Mouse (Mus musculus): Measurements from ENCODE around the gene Mgat5. TPM values are rescaled to one million over a fixed set of nuclear protein-coding genes. Genes with fewer than 3 reads are reported as not detected.

The Mgat5 gene
- polyA plus RNA-seq, 1 experiment: 2.2 TPM

DNA sequence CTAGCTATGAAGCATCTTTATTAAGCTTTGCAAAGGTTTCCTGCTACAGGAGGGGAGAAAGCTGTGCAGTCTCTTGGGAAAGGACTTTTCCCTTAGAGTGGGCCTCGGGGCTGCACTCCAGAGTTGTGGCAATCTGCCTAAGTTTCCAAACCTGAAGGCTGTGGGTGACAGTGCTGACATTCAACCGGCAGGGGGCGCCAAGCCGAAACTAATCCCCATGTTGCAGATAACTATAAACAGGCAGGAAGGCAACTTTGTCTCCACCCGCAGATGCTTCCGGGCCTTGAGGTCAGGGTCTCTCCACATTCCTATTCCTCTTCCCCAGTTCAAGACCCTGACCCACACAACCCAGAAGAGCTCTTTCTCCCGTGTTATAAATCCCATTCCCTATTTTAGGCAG, 280.0 kb downstream of the Mgat5 start:
- H3K36me3 ChIP-seq (ENCODE audit: control insufficient read depth, insufficient read depth): no peaks in the 10 kb centered on the region
- no peak overlapping the region for H3K4me2 ChIP-seq (ENCODE audit: low read depth)
- no peak for TF ChIP-seq TCF3 (IDR thresholded peaks at IDR 0.05; ENCODE audit: insufficient read length, low read depth)
- no peak for TF ChIP-seq TCF12 (IDR thresholded peaks at IDR 0.05; ENCODE audit: insufficient read depth, poor library complexity, severe bottlenecking)
- no peak for TF ChIP-seq REST (IDR thresholded peaks at IDR 0.05; ENCODE audit: insufficient read depth, insufficient read length)
- no peaks in the 10 kb centered on the region for H3K79me2 ChIP-seq (ENCODE audit: control insufficient read depth, insufficient read depth)
- H3K27me3 ChIP-seq (ENCODE audit: control insufficient read depth, insufficient read depth, insufficient read length): no peaks in the 10 kb centered on the region
- H3K4me3 ChIP-seq: no peak overlapping the region
- H3ac ChIP-seq (ENCODE audit: control insufficient read depth, insufficient read length): no peak overlapping the region

DNA sequence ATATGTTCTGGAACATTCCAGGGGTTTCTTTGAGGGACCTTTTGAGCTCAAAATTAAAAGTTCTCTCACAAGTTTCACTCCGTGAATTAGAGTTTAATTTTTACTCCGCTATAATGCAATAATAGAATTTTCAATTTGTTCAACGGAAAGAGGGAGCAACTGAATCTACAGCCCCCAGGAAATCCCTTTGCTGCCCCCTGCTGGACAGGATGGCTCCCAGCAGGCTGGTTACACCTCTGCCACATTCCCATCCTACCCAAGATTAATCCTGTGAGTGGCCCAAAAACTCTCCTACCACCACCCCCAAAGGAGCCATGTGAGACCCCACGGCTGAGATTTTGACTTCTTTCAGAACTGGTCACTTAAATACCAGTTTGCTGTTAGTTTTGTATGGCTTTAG, 282.3 kb downstream of the Mgat5 start:
- Histone ChIP-seq H3K4me2 (ENCODE audit: low read depth) (no peak overlapping the region), H3K79me2 (ENCODE audit: control insufficient read depth, insufficient read depth) (no peaks in the 10 kb centered on the region), H3K36me3 (ENCODE audit: control insufficient read depth, insufficient read depth) (no peaks in the 10 kb centered on the region), H3K4me3 (no peak overlapping the region), H3ac (ENCODE audit: control insufficient read depth, insufficient read length) (no peak overlapping the region), H3K27me3 (ENCODE audit: control insufficient read depth, insufficient read depth, insufficient read length) (no peaks in the 10 kb centered on the region)
- TF ChIP-seq CEBPB (IDR thresholded peaks at IDR 0.05; ENCODE audit: insufficient read depth, poor library complexity, severe bottlenecking) (no peak), SRF (IDR thresholded peaks at IDR 0.05; ENCODE audit: control insufficient read depth, insufficient read length, low read depth) (no peak), USF1 (IDR thresholded peaks at IDR 0.05; ENCODE audit: low read depth) (no peak), REST (IDR thresholded peaks at IDR 0.05; ENCODE audit: insufficient read depth, insufficient read length) (no peak), MYOD1 (IDR thresholded peaks at IDR 0.05; ENCODE audit: control insufficient read depth in 1 of 3, insufficient read length in 2 of 3, low read depth in 2 of 3) (no peak), POLR2A (IDR thresholded peaks at IDR 0.05; ENCODE audit: insufficient read length, low read depth) (no peak), MYOG (IDR thresholded peaks at IDR 0.05; ENCODE audit: control insufficient read depth in 1 of 3, insufficient read depth in 1 of 3, insufficient read length in 2 of 3, low read depth in 2 of 3) (no peak), TCF12 (IDR thresholded peaks at IDR 0.05; ENCODE audit: insufficient read depth, poor library complexity, severe bottlenecking) (no peak), TCF3 (IDR thresholded peaks at IDR 0.05; ENCODE audit: insufficient read length, low read depth) (no peak), E2F4 (IDR thresholded peaks at IDR 0.05; ENCODE audit: insufficient read depth) (no peak), MAX (IDR thresholded peaks at IDR 0.05; ENCODE audit: low read depth) (no peak), POLR2AphosphoS2 (IDR thresholded peaks at IDR 0.05; ENCODE audit: insufficient read length, low read depth) (no peak)

DNA sequence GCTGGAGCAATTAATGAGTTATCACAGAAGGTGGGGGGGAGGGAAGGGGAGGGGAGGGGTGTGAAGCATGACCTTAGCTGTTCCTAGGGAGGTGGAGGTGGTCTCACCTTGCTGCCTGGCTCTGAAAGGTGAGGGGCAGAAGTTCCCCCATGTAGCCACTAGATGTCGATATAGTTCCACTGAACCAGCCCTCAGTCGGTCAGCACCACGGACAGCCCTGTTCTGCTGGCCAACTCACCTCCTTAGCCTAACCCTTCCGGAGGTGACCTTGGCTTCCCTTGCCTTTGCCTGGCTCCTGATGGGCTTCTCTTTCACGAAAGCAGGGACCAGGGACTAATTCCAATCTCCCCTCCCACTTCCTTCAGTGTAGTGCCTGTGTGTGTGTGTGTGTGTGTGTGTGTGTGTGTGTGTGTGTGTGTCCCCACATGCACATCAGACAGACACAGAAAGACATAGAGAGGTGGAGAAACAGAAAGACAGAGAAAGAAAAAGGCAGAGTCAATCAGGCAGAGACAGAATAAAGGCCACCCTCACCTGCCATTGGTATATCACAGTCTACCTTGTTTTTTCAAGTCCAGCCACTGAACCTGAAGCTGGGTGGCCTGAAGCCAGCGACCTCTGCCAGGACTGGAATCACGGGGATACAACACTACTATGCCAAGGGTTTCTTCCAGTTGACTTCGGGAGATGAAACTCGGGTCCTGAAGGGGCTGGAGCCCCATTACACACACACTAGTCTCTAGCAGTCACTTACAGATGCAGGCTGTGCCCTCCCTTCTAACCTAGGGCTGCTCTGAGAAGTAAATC, 292.1 kb downstream of the Mgat5 start:
- Histone ChIP-seq H3ac (ENCODE audit: control insufficient read depth, insufficient read length) (no peak overlapping the region), H3K4me3 (no peak overlapping the region), H3K27me3 (ENCODE audit: control insufficient read depth, insufficient read depth, insufficient read length) (no peaks in the 10 kb centered on the region), H3K36me3 (ENCODE audit: control insufficient read depth, insufficient read depth) (no peaks in the 10 kb centered on the region), H3K79me2 (ENCODE audit: control insufficient read depth, insufficient read depth) (no peaks in the 10 kb centered on the region), H3K4me2 (ENCODE audit: low read depth) (no peak overlapping the region)
- no peak for TF ChIP-seq TCF3 (IDR thresholded peaks at IDR 0.05; ENCODE audit: insufficient read length, low read depth)
- TF ChIP-seq REST (IDR thresholded peaks at IDR 0.05; ENCODE audit: insufficient read depth, insufficient read length): peak; percentile 76

DNA sequence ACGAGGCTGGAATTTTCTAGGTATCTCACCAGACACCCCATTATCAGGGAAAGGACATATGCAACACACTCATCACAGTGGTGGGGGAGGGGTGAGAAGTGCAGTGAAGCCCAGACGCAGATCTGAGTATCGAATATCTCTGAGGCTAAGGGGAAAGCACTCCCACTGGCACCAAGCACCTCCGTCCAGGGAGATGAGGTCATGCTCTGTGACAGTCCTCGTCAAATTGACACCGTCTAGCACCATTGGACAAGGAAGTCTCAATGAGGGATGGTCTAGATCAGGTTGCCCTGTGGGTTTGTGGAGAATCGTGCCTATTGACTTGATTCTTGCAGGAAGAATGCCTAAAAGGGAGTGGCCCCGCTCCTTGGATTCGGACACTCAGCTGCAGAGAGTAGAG, 293.9 kb downstream of the Mgat5 start:
- Histone ChIP-seq H3K79me2 (ENCODE audit: control insufficient read depth, insufficient read depth) (no peaks in the 10 kb centered on the region), H3K4me2 (ENCODE audit: low read depth) (no peak overlapping the region), H3K27me3 (ENCODE audit: control insufficient read depth, insufficient read depth, insufficient read length) (no peaks in the 10 kb centered on the region), H3ac (ENCODE audit: control insufficient read depth, insufficient read length) (no peak overlapping the region), H3K4me3 (no peak overlapping the region), H3K36me3 (ENCODE audit: control insufficient read depth, insufficient read depth) (no peaks in the 10 kb centered on the region)
- TF ChIP-seq CEBPB (IDR thresholded peaks at IDR 0.05; ENCODE audit: insufficient read depth, poor library complexity, severe bottlenecking) (no peak), TCF3 (IDR thresholded peaks at IDR 0.05; ENCODE audit: insufficient read length, low read depth) (no peak), TCF12 (IDR thresholded peaks at IDR 0.05; ENCODE audit: insufficient read depth, poor library complexity, severe bottlenecking) (no peak), POLR2A (IDR thresholded peaks at IDR 0.05; ENCODE audit: insufficient read length, low read depth) (no peak), REST (IDR thresholded peaks at IDR 0.05; ENCODE audit: insufficient read depth, insufficient read length) (no peak), POLR2AphosphoS2 (IDR thresholded peaks at IDR 0.05; ENCODE audit: insufficient read length, low read depth) (no peak), MYOG (IDR thresholded peaks at IDR 0.05; ENCODE audit: control insufficient read depth in 1 of 3, insufficient read depth in 1 of 3, insufficient read length in 2 of 3, low read depth in 2 of 3) (no peak), MAX (IDR thresholded peaks at IDR 0.05; ENCODE audit: low read depth) (no peak), USF1 (IDR thresholded peaks at IDR 0.05; ENCODE audit: low read depth) (no peak), MYOD1 (IDR thresholded peaks at IDR 0.05; ENCODE audit: control insufficient read depth in 1 of 3, insufficient read length in 2 of 3, low read depth in 2 of 3) (no peak), SRF (IDR thresholded peaks at IDR 0.05; ENCODE audit: control insufficient read depth, insufficient read length, low read depth) (no peak), E2F4 (IDR thresholded peaks at IDR 0.05; ENCODE audit: insufficient read depth) (no peak)

DNA sequence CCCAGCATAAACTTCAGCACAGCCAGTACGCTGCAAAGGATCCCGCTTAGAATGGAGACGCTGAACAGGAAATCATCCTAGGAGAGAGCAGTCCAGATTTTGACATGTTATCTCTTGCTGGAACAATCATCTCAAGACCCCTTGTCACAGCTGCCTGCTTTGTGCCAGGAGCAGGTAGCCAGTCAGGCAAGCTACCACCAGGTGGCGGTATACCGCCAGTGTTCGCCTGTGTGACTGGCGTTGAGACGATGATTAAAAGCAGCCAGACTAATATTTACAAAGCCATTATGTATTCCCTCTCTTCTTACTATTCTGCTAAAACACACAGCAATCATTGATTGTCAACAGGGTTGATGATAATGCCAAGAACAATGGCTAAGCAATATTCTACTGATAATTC, 295.4 kb downstream of the Mgat5 start:
- no peak for TF ChIP-seq TCF12 (IDR thresholded peaks at IDR 0.05; ENCODE audit: insufficient read depth, poor library complexity, severe bottlenecking)
- no peak for TF ChIP-seq E2F4 (IDR thresholded peaks at IDR 0.05; ENCODE audit: insufficient read depth)
- no peak for TF ChIP-seq MAX (IDR thresholded peaks at IDR 0.05; ENCODE audit: low read depth)
- TF ChIP-seq TCF3 (IDR thresholded peaks at IDR 0.05; ENCODE audit: insufficient read length, low read depth): no peak
- no peak for TF ChIP-seq CEBPB (IDR thresholded peaks at IDR 0.05; ENCODE audit: insufficient read depth, poor library complexity, severe bottlenecking)
- no peak for TF ChIP-seq MYOD1 (IDR thresholded peaks at IDR 0.05; ENCODE audit: control insufficient read depth in 1 of 3, insufficient read length in 2 of 3, low read depth in 2 of 3)
- TF ChIP-seq MYOG (IDR thresholded peaks at IDR 0.05; ENCODE audit: control insufficient read depth in 1 of 3, insufficient read depth in 1 of 3, insufficient read length in 2 of 3, low read depth in 2 of 3): no peak
- Histone ChIP-seq H3K36me3 (ENCODE audit: control insufficient read depth, insufficient read depth) (no peaks in the 10 kb centered on the region), H3K27me3 (ENCODE audit: control insufficient read depth, insufficient read depth, insufficient read length) (no peaks in the 10 kb centered on the region), H3K4me3 (no peak overlapping the region), H3ac (ENCODE audit: control insufficient read depth, insufficient read length) (no peak overlapping the region), H3K79me2 (ENCODE audit: control insufficient read depth, insufficient read depth) (no peaks in the 10 kb centered on the region), H3K4me2 (ENCODE audit: low read depth) (no peak overlapping the region)
